Comparison of ENCODE assay signal across 13 mouse cellular contexts in genomic region chr1:194679147-194679546, GRCm38 (mm10).
DNase-seq lines count a peak whose midpoint lies in the region; ATAC-seq and TF ChIP-seq lines count a peak whose summit lies in the region.
"Had no signal": no experiment of that assay in that cellular context is flagged by ENCODE, and none has a peak within 500 bp of the region (broad histone marks: within the 10 kb centered on the region; RNA-seq: fewer than 3 reads in every experiment).

No protein-coding gene starts in this region.

- peaks cover 42% of the 10 kb centered on the region for H3K36me3 ChIP-seq in heart, adult 2 months (ENCODE audit: control insufficient read depth, insufficient read depth, low read length)
- H3K36me3 ChIP-seq in kidney, embryonic 16.5 days (ENCODE audit: insufficient read depth, low read length) = no peaks in the 10 kb centered on the region
- H3K36me3 ChIP-seq: embryonic facial prominence, embryonic 13.5 days; midbrain, embryonic 15.5 days had no signal

- TF ChIP-seq EP300 in heart, adult 2 months (IDR thresholded peaks at IDR 0.05; ENCODE audit: insufficient read depth, low read depth, low read length) = no peak

- TF ChIP-seq CTCF in heart, adult 2 months (IDR thresholded peaks at IDR 0.05) = no peak

- no peak overlapping the region for H3K9ac ChIP-seq in heart, adult 2 months (ENCODE audit: low read depth, low read length)
- H3K9ac ChIP-seq in kidney, embryonic 16.5 days (replicated peaks; ENCODE audit: low read length) = no peak overlapping the region
- H3K9ac ChIP-seq: embryonic facial prominence, embryonic 13.5 days; midbrain, embryonic 15.5 days had no signal

- H3K79me2 ChIP-seq in heart, adult 2 months (replicated peaks; ENCODE audit: control insufficient read depth, insufficient read depth, low read length) = peaks cover 3% of the 10 kb centered on the region

- intact Hi-C loops in heart, adult 2 months (cut with DNase I) = loop anchor here (2.0 kb wide), 1 partner anchor 14 kb away; no protein-coding TSS in a partner anchor

- no peaks in the 10 kb centered on the region for H3K27me3 ChIP-seq in heart, adult 2 months (ENCODE audit: control insufficient read depth, insufficient read depth, low read length)
- H3K27me3 ChIP-seq in kidney, embryonic 16.5 days (ENCODE audit: insufficient read depth, low read length) = no peaks in the 10 kb centered on the region
- H3K27me3 ChIP-seq: embryonic facial prominence, embryonic 13.5 days; midbrain, embryonic 15.5 days had no signal

- peak; percentile 77 for ATAC-seq in kidney, embryonic 16.5 days (ENCODE audit: low FRiP score, low TSS enrichment)
- ATAC-seq: inflammation-experienced regulatory T-cells, adult 6 months; midbrain, embryonic 15.5 days had no signal

- peaks cover 32% of the 10 kb centered on the region for H3K4me1 ChIP-seq in heart, adult 2 months (ENCODE audit: control insufficient read depth, insufficient read depth, low read length)
- peaks cover 31% of the 10 kb centered on the region for H3K4me1 ChIP-seq in kidney, embryonic 16.5 days (ENCODE audit: insufficient read depth, low read length)

- H3K9me3 ChIP-seq in kidney, embryonic 16.5 days (ENCODE audit: low read length) = no peaks in the 10 kb centered on the region
- H3K9me3 ChIP-seq: embryonic facial prominence, embryonic 13.5 days; midbrain, embryonic 15.5 days had no signal

- no peak overlapping the region for H3K4me2 ChIP-seq in kidney, embryonic 16.5 days (replicated peaks; ENCODE audit: low read depth, low read length)
- H3K4me2 ChIP-seq: embryonic facial prominence, embryonic 13.5 days; midbrain, embryonic 15.5 days had no signal

- peak overlapping the region; percentile 50 for H3K27ac ChIP-seq in heart, adult 2 months
- peak overlapping the region; percentile 62; the same call in 1 of the 2 replicates for H3K27ac ChIP-seq in kidney, embryonic 16.5 days (ENCODE audit: low read length)
- H3K27ac ChIP-seq: embryonic facial prominence, embryonic 13.5 days; midbrain, embryonic 15.5 days had no signal

- no peak overlapping the region for H3K4me3 ChIP-seq in heart, adult 2 months
- H3K4me3 ChIP-seq in kidney, embryonic 16.5 days (ENCODE audit: low read length) = no peak overlapping the region
- H3K4me3 ChIP-seq: embryonic facial prominence, embryonic 13.5 days; left cerebral cortex, adult 2 months; midbrain, embryonic 15.5 days had no signal

- no peak for DNase-seq in heart, adult 2 months
- no peak for DNase-seq in heart, adult 8-10 months (ENCODE audit: low spot score)
- no peak for DNase-seq in kidney, adult 11 months
- DNase-seq in NIH3T3 (ENCODE audit: low read depth) = peak; percentile 69
- DNase-seq in embryo, embryonic 9.5 days (ENCODE audit: extremely low spot score) = peak; percentile 68
- no peak for DNase-seq in thymus, postnatal 4 days
- DNase-seq in right cerebral cortex, postnatal 4 days = no peak
- DNase-seq: cerebellum, postnatal 10 days had no signal

- TF ChIP-seq POLR2A in heart, adult 2 months (IDR thresholded peaks at IDR 0.05; ENCODE audit: insufficient read depth, low read depth, low read length) = no peak

Comparison
In these comparisons a context has a peak if more than half of its experiments do, and no peak if none do; other contexts are left out.
1. DNase-seq: peak in NIH3T3 (single experiment) and embryo, embryonic 9.5 days (single experiment); none in heart, adult 2 months (0 of 2), heart, adult 8-10 months (single experiment), kidney, adult 11 months (single experiment), thymus, postnatal 4 days (single experiment) and right cerebral cortex, postnatal 4 days (single experiment).